Mouse (Mus musculus): Measurements from ENCODE around the gene Astn1.

GRCm38 (mm10) chr1:158549616-158550015, 187.5 kb downstream of the Astn1 start:
- TF ChIP-seq BHLHE40 (IDR thresholded peaks at IDR 0.05; ENCODE audit: borderline replicate concordance, low read depth, low read length) (no peak), POLR2A (IDR thresholded peaks at IDR 0.05; ENCODE audit: control insufficient read depth in 1 of 2, insufficient read depth in 1 of 2, low read depth in 1 of 2, low read length in 2 of 2, poor library complexity in 1 of 2) (no peak), CTCF (IDR thresholded peaks at IDR 0.05 in 2 of 3, conservative IDR thresholded peaks at IDR 0.05 in 1 of 3; ENCODE audit: control insufficient read depth in 1 of 3, insufficient read depth in 1 of 3, low read depth in 2 of 3, low read length in 3 of 3, poor library complexity in 1 of 3, severe bottlenecking in 1 of 3) (no peak), MYC (IDR thresholded peaks at IDR 0.05; ENCODE audit: low read depth, low read length) (no peak)

All from MEL (cell line).